Mouse (Mus musculus): ENCODE measurements at regions not wholly inside any gene's neighbourhood (a gene's known extent, or its start where the extent isn't known, plus 50 kb on each side); places are given as distances from the start of the nearest gene placed in this dataset.

- no peak for DNase-seq (ENCODE audit: low spot score in 2 of 2)
Observed at GRCm38 (mm10) chr17:80827361-80827760, 99.1 kb upstream of the Map4k3 start.

- DNase-seq (ENCODE audit: low spot score in 2 of 2), result no peak
Observed at GRCm38 (mm10) chr17:80825971-80826730, 97.9 kb upstream of the Map4k3 start.

DNA sequence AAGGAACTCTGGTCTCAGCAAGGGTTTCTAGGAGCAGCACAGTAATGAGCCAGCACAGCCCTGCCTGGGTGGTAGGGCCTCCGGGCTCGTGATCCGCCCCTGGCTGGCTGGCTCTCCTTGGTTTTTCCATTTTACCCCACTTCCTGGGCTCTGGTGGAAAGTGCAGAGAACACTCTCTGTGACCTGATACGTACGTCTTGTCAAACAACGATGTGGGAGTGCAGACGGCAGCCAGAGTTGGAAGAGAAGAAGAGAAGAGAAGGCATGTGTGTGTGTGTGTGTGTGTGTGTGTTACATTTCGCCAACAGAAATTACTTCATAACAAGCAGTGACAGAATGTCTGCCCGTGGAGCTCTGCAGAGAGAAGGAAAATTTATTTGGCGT lies 97.2 kb upstream of the Map4k3 start:
- DNase-seq (ENCODE audit: low spot score in 2 of 2), result no peak

DNA sequence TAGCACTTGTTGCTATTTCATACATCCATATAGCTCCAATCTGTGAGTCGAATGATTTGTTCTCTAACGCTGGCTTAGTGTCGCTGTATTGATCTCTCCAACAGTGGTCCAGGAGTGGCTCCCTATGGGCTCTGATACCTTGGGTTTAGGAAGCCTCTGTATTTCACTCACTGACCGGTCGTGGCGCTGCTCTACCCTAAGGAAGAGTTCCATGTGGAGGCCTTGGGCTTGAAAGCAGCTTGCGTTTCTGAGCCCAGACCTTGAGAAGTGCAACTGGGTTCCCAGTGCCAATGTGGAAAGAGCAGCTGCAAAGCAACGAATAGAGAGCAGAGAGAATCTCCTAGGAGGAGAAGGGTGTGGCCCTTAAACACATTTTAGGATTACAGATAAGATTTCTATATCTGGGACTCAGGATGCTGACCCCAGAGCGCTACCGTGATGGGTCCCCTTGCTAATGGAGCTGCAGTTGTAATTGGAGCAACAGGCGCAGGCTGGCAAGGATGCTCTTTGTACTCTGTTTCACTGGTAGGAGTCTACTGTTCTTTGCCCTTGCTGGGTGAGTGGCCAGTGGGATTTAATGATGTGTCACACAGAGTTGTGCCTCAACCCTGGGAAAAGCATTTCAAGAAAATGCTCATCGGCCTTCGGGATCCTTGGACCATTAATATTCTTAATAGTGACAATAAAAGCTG lies 96.7 kb upstream of the Map4k3 start:
- DNase-seq (ENCODE audit: low spot score in 2 of 2), result no peak

- no peak for DNase-seq (ENCODE audit: low spot score in 2 of 2)
Observed at GRCm38 (mm10) chr17:80824261-80824660, 96.0 kb upstream of the Map4k3 start.

DNA sequence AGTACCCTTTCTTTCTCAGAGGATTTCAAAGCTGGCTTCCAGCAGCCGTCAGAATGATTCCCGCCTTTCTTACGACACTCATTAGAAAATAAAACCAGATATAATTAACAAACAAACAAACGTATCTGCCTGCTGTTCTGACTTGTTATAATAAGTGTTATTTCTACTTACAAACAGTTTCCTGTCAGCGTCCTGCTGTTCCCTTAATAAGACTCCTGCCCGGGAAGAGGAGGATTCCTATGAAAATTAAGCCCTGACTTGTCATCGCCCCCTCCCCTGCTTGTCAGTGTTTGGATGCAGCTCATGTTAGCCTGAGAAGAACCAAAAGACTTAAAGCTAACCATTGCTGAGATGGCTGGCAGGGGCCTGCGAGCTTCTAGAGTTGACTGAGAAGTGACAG lies 92.6 kb upstream of the Map4k3 start:
- no peak for DNase-seq (ENCODE audit: low spot score in 2 of 2)

- DNase-seq (ENCODE audit: low spot score in 2 of 2), result no peak
Observed at GRCm38 (mm10) chr17:80818477-80819028, 90.3 kb upstream of the Map4k3 start.

DNA sequence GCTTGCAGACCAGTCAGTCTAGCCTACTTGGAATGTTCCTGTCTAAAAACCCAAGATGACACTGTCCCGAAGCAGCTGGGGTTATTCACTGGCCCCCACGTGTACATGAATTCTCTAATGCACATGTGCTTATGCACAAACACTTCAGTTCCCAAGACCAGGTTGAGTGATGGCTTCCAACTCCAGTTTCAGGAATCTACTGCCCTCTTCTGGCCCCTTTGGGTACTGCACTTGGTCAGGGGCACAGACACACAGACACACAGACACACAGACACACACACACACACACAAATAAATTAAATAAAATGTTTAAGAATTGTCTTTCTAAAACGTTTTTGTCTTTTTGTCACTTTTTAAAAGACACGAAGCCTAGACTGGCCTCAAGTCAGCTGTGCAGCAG lies 87.5 kb upstream of the Map4k3 start:
- DNase-seq (ENCODE audit: low spot score in 2 of 2), result no peak

DNA sequence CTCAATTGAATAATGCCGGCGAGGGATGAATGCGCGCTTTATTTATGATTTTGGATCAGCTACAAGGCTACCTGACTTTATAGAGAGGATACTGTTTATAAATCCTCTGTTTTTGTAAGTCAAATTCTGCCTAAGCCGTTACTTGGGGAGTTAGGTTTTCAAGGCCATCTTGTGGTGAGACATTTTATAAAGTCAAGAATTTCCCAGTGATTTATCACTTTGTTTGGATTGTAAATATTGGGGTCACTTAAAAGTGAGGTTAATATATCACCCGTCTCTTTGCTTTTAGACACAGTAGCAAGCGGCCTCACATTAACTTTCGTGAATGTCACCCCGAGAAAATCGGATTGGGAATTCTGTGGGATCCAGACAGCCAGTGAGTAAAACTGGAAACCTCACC lies 84.9 kb upstream of the Map4k3 start:
- no peak for DNase-seq (ENCODE audit: low spot score in 2 of 2)

DNA sequence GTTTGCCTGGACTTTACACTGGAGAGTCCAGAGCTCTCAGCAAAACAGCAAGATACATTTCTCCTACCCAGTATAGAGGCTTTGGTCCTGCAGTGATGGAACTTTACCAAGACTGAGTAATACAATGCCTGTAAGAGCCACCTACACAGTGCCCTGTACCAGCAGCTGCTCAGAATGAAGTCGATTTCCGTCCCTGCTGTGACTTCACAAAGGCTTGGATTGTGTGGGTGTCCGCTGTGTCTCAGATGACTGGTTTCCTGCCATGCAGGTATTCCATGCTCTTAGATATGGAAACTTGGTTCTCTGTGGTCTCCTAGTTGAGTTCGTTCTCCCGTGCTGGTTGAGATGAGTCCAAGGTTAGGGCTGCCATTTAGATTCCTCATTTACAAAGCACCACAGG lies 81.0 kb upstream of the Map4k3 start:
- no peak for DNase-seq (ENCODE audit: low spot score in 2 of 2)

GRCm38 (mm10) chr17:80808069-80808468 lies 79.8 kb upstream of the Map4k3 start:
- DNase-seq (ENCODE audit: low spot score in 2 of 2), result no peak

GRCm38 (mm10) chr17:80803361-80803915 lies 75.2 kb upstream of the Map4k3 start:
- DNase-seq (ENCODE audit: low spot score in 2 of 2), result no peak

DNA sequence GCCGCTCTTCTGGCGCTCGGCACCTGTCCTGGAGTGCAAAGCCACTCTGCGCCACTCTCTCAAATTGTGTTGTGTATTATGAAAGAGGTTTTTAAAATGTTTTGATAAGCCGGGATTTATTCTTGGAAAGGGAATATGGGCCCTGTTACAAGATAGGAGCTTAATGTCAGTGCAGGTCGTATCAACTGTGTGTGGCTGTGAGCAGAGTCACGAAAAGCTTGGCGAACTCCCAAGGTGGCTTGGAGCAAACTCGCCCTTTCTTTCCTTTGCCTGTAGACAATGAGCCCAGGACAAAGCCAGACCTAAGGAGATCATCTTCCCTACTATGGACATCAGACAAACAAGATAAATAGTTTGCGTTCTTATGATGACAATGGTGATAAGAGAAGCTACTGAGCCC lies 74.3 kb upstream of the Map4k3 start:
- DNase-seq (ENCODE audit: low spot score in 2 of 2), result no peak

DNA sequence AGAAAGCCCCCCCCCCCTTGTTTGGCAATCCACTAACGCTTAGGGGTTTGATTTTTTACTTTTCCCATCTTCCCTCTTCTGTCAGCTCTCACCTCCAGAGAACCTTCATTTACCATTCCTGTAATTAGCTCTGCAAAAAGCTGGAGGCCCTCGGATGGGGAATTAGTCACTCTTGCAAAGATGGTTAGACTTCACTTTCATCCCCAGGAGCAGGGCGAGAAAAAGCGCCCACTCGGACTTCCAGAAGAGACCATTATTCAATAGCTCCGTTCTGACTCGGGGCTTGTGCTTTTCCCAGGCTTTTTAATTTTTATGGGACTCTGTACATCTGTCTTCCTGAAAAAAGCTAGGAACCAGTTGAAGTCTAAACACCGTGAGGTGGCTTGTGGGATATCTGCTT lies 73.7 kb upstream of the Map4k3 start:
- no peak for DNase-seq (ENCODE audit: low spot score in 2 of 2)

DNA sequence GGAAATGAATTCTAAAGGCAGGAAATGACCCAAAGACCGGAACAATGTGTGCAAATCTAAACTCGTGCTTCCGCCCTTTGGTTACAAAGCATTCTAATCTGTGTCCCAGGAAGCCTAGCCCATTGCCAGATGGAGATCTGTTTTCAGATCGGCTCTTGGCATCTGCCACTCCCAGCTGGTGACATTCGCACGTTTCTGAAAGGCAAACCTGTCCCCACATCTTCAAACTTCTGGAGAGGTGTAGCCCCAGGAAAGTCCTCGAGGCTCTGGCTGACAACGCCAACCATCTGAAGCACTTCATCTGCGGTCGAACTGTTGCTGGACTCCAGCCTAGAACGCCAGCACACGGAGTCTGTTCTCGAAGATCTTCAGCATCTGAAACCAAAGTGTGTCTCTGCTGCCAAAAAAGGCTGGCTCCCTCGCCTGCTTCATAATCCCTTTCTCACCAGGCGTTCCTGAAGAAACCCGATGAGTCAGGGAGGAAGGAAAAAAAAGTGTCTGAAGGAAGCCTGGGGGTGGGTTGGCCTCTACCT lies 73.2 kb upstream of the Map4k3 start:
- peak; percentile 60 to 75 for DNase-seq (ENCODE audit: low spot score in 2 of 2)

GRCm38 (mm10) chr17:80800877-80801276 lies 72.6 kb upstream of the Map4k3 start:
- DNase-seq (ENCODE audit: low spot score in 2 of 2), result no peak

DNA sequence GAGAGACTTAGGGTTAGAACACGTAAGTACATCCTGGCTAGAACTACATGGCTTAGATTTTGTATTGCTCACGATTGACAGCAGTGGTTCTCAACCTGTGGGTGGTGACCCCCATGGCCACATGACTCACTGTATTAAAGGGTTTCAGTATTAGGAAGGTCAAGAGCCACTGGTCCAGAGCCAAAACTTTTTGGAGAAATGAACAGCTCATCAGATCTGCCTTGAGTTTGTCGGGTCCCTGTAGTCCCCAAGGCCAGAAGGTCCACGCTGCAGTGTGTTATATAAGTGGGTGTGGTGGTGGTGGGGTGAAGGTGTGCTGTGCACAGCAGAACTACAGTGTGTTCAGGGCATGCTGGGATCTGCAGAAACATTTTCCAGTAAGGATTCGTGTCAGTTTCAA lies 72.2 kb upstream of the Map4k3 start:
- DNase-seq (ENCODE audit: low spot score in 2 of 2), result no peak

GRCm38 (mm10) chr17:80799061-80799460 lies 70.8 kb upstream of the Map4k3 start:
- DNase-seq (ENCODE audit: low spot score in 2 of 2), result no peak

- no peak for DNase-seq (ENCODE audit: low spot score in 2 of 2)
Observed at GRCm38 (mm10) chr17:80798281-80798980, 70.1 kb upstream of the Map4k3 start.

DNA sequence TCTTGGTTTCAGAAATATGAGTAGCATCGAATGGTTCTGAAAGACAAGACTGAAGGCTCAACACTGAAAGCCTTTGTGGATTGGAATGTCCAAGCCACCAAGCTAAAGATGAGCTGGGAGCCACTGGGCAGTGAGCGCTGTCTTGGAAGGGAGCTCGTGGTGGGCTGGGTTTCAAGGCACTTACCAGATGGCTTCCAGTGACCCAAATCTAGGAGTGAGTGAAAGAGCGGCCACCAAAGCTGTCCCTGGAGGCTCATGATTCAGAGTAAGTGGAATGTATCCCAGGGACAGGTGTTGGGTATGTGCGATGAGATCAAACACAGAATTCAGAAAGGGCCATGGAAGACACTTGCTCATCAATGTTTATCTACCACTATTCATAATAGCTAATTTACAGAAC lies 68.5 kb upstream of the Map4k3 start:
- no peak for DNase-seq (ENCODE audit: low spot score in 2 of 2)

DNA sequence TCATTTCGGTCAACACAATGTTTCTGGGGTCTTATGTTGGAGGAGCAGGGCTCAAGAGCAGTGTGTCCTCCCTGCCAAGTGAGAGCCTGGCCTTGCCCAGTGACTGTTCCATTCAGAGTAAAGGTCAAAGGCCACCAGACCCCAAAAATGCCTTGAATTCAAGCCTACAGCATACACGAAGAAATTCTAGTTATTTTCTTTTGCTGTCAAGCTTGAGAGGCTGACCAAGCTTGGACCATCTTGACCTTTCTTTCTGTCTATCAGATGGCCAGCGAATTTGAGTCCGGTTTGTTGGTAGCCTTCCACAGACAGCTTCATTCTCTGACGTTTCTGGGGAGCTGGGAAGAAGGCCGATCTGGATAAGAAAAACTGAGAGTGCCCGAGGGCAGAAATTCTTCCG lies 68.1 kb upstream of the Map4k3 start:
- DNase-seq (ENCODE audit: low spot score in 2 of 2), result no peak
